Mouse (Mus musculus): ENCODE measurements around the gene Crygd. TPM values are rescaled to one million over a fixed set of nuclear protein-coding genes. Genes with fewer than 3 reads are reported as not detected.
"Not testable (repeated sequence)": the region's sequence is repeated elsewhere in the genome, so short reads cannot be mapped to it uniquely, and the experiment has no call there.

Gene Crygd
- polyA plus RNA-seq, 1 experiment from 2014 or later = not detected

DNA sequence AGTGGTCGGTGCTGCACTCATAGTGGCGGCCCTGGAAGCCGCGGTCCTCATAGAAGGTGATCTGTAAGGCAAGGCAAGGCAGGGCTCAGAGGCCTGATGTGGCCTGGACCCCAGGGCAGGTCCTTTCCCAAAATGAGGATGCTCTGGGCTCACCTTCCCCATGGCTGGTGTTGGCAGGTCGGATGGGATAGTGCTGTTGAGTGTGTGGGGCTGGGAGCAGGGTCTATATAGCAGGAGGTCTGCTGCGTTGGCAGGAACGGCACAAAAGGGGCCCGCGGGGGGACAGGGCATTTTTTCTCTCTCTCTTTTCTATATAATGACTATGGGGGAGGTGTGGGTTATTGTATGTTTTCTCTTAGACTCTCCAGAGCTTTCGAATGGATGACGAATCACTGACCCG lies 12.3 kb downstream of the Crygd start, which contains the start of gene Cryge:
TSS of gene Cryge (minus strand) at position 198 of the 400 bp plus-strand sequence.
- not testable (repeated sequence) for H3K36me3 ChIP-seq (ENCODE audit: control insufficient read depth, insufficient read depth, low read length); DNase-seq (ENCODE audit: low spot score); H3K9me3 ChIP-seq (replicated peaks; ENCODE audit: control insufficient read depth, low read length); H3K9ac ChIP-seq (ENCODE audit: low read length); H3K27ac ChIP-seq (ENCODE audit: low read depth, low read length); H3K4me1 ChIP-seq (ENCODE audit: control insufficient read depth, insufficient read depth, low read length); H3K4me3 ChIP-seq (ENCODE audit: low read depth, low read length); H3K4me2 ChIP-seq (ENCODE audit: low read length); H3K27me3 ChIP-seq (replicated peaks; ENCODE audit: control insufficient read depth, insufficient read depth, low read length)
- 17% methylated on average over 8 of the region's 12 CpGs for WGBS
- peak; percentile 44; the same call in 1 of the 2 replicates for ATAC-seq

DNA sequence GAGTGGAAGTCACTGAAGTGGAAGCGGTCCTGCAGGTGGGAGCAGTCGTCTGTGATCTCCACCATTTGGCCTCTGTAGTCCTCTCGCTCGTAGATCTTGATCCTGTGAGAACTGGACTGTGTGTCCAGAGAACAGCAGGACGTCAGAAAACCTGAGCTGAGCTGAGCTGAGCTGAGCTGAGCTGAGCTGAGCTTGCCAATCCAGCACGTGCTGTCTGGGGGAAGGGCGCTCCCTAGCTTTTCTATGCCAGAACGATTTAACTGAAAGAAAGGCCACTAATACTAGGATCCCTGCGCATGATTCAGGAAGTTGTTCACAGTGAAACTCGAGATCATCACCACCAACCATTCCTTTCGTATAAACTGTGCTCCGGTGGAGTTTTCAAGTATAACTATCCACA lies 14.5 kb downstream of the Crygd start:
- Histone ChIP-seq H3K27ac (ENCODE audit: low read depth, low read length) (no peak overlapping the region), H3K27me3 (replicated peaks; ENCODE audit: control insufficient read depth, insufficient read depth, low read length) (no peaks in the 10 kb centered on the region), H3K4me3 (ENCODE audit: low read depth, low read length) (no peak overlapping the region), H3K36me3 (ENCODE audit: control insufficient read depth, insufficient read depth, low read length) (no peaks in the 10 kb centered on the region), H3K4me1 (ENCODE audit: control insufficient read depth, insufficient read depth, low read length) (no peaks in the 10 kb centered on the region), H3K9me3 (replicated peaks; ENCODE audit: control insufficient read depth, low read length) (no peaks in the 10 kb centered on the region), H3K9ac (ENCODE audit: low read length) (no peak overlapping the region), H3K4me2 (ENCODE audit: low read length) (no peak overlapping the region)
- 52% methylated on average over 11 of the region's 12 CpGs for WGBS
- ATAC-seq (no peak), DNase-seq (ENCODE audit: low spot score) (peak; percentile 17)

DNA sequence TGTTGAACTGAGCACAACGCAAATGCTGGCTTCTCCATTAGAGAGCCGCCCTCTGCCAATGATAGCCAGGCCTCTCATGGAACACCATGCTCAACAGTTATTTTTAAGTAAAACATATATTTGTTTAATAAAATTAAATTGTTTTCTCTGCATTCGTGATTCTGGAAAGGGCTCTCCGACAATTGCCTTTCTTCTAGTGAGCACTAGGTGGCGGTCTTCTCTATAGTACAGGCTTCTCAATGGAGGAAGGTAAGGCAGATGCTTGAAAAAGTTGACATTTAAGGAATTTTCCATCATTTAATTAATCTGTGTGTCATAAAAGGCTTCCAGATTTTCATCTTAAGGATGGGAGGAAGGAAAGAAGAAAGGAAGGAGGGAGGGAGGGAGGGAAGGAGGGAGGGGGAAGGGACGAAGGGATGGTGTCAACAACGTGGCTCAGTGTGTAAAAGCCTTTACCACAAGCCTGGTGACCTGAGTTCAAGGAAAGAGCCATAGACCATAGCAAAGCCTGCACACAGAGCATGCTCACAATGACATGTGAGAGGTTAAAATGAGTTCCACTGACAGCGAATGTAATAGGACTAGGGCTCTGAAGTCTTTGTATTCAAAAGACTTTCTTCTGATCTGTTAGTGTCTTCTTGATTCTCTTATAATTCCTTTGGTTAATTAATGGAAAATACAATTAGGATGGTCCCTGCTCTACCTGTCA lies 16.7 kb downstream of the Crygd start:
- 38% methylated on average over 8 of the region's 8 CpGs for WGBS
- H3K9me3 ChIP-seq (replicated peaks; ENCODE audit: control insufficient read depth, low read length) = no peaks in the 10 kb centered on the region

DNA sequence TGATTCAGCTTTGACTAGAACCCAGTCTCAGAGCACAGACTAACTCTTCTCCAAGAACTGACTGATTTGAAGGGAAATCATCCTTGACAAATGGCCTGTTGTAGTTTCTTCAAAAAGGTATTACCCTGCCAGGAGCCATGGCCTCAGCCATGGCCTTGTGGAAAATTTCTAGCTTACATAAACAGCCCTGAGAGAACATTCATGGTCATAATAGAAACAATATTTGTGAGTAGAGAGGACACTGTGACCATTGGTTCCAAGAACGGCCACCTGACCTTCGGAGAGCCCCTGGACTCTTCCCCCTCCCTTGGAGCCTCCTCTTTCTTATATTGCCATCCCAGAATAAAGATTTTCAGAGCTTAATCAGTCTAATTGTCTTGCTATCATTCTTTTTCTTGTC lies 19.8 kb downstream of the Crygd start:
- H3K9ac ChIP-seq (ENCODE audit: low read length) = no peak overlapping the region
- no peaks in the 10 kb centered on the region for H3K27me3 ChIP-seq (replicated peaks; ENCODE audit: control insufficient read depth, insufficient read depth, low read length)
- no peaks in the 10 kb centered on the region for H3K9me3 ChIP-seq (replicated peaks; ENCODE audit: control insufficient read depth, low read length)
- no peaks in the 10 kb centered on the region for H3K4me1 ChIP-seq (ENCODE audit: control insufficient read depth, insufficient read depth, low read length)
- ATAC-seq = no peak
- no peak overlapping the region for H3K4me2 ChIP-seq (ENCODE audit: low read length)
- WGBS = 89% methylated on average over 2 of the region's 2 CpGs
- DNase-seq (ENCODE audit: low spot score) = no peak
- H3K27ac ChIP-seq (ENCODE audit: low read depth, low read length) = no peak overlapping the region
- no peak overlapping the region for H3K4me3 ChIP-seq (ENCODE audit: low read depth, low read length)
- no peaks in the 10 kb centered on the region for H3K36me3 ChIP-seq (ENCODE audit: control insufficient read depth, insufficient read depth, low read length)

More for the DNA sequence above, 16.7 kb downstream of the Crygd start:
- Histone ChIP-seq H3K27me3 (replicated peaks; ENCODE audit: control insufficient read depth, insufficient read depth, low read length) (no peaks in the 10 kb centered on the region), H3K36me3 (ENCODE audit: control insufficient read depth, insufficient read depth, low read length) (no peaks in the 10 kb centered on the region), H3K27ac (ENCODE audit: low read depth, low read length) (no peak overlapping the region), H3K4me2 (ENCODE audit: low read length) (no peak overlapping the region), H3K9ac (ENCODE audit: low read length) (no peak overlapping the region), H3K4me3 (ENCODE audit: low read depth, low read length) (no peak overlapping the region), H3K4me1 (ENCODE audit: control insufficient read depth, insufficient read depth, low read length) (no peaks in the 10 kb centered on the region)
- ATAC-seq (0 out of 2 replicates have a peak, but pooled peaks have one; percentile 40), DNase-seq (ENCODE audit: low spot score) (peak; percentile 62)

DNA sequence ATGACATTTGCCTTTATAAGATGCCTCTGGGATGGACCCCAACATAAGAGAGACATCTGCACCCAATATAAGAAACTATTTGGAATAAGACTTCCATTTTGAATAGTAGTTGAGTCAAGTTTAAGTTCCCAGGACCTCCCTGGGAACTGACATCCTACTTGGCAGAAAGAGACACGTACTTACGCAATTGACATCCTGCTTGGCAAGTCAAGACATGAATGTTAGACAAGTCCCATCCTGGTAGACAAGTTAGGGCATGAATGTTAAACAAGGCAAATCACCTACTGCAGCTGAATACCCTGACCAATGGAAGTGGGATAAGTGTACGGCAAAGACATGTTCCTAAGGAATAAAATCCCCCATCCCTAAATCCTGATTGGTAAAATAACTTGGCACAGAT lies 21.4 kb downstream of the Crygd start:
- Histone ChIP-seq H3K4me1 (ENCODE audit: control insufficient read depth, insufficient read depth, low read length) (no peaks in the 10 kb centered on the region), H3K27me3 (replicated peaks; ENCODE audit: control insufficient read depth, insufficient read depth, low read length) (no peaks in the 10 kb centered on the region), H3K4me3 (ENCODE audit: low read depth, low read length) (no peak overlapping the region), H3K36me3 (ENCODE audit: control insufficient read depth, insufficient read depth, low read length) (no peaks in the 10 kb centered on the region), H3K27ac (ENCODE audit: low read depth, low read length) (no peak overlapping the region), H3K9me3 (replicated peaks; ENCODE audit: control insufficient read depth, low read length) (no peaks in the 10 kb centered on the region), H3K9ac (ENCODE audit: low read length) (no peak overlapping the region), H3K4me2 (ENCODE audit: low read length) (no peak overlapping the region)
- no peak for DNase-seq (ENCODE audit: low spot score)
- ATAC-seq = no peak
- WGBS = 94% methylated on average over 3 of the region's 3 CpGs

DNA sequence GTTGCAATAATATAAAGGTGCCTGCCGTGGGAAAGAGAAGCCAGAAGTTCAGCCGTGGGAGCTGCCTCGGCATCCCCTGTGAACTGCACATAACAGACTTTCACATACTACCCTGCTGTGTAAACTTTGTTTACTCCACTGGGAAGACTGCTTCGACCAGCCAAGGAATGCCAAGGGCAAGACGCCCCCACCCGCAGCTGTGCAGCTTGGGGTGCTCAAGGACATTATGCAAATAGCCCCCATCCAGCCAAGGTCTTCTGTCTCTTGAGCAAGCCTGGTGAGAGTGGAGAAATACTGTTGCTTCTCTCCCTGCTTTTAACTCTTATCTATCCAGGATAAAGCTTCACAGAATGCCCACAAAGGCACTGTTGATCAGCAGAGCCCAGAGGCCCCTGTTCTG lies 22.4 kb downstream of the Crygd start:
- no peak overlapping the region for H3K27ac ChIP-seq (ENCODE audit: low read depth, low read length)
- no peaks in the 10 kb centered on the region for H3K9me3 ChIP-seq (replicated peaks; ENCODE audit: control insufficient read depth, low read length)
- no peak overlapping the region for H3K4me2 ChIP-seq (ENCODE audit: low read length)
- ATAC-seq = no peak
- no peak for DNase-seq (ENCODE audit: low spot score)
- WGBS = 86% methylated on average over 6 of the region's 6 CpGs
- H3K4me1 ChIP-seq (ENCODE audit: control insufficient read depth, insufficient read depth, low read length) = no peaks in the 10 kb centered on the region
- no peak overlapping the region for H3K9ac ChIP-seq (ENCODE audit: low read length)
- no peaks in the 10 kb centered on the region for H3K27me3 ChIP-seq (replicated peaks; ENCODE audit: control insufficient read depth, insufficient read depth, low read length)
- H3K4me3 ChIP-seq (ENCODE audit: low read depth, low read length) = no peak overlapping the region
- no peaks in the 10 kb centered on the region for H3K36me3 ChIP-seq (ENCODE audit: control insufficient read depth, insufficient read depth, low read length)

DNA sequence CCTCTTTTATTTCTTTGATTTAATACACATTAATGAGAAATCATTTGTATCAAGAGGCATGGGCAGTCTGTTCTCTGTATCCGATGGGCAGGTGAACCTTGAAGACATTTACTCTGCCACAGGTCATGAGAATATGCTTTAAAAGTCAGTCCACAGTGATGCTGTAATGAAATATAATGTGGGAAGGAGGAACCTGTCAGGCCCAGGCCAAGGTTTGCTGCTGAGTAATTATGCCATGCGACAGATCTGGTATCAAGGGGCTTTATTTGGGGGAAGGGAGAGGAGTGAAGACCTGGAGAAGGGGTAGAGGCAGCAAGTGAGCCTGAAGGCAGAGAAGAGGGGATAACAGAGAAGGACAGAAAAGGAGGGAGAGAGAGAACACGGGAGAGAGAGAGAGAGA lies 23.6 kb downstream of the Crygd start:
- 71% methylated on average over 3 of the region's 3 CpGs for WGBS
- DNase-seq (ENCODE audit: low spot score) = no peak
- no peak overlapping the region for H3K9ac ChIP-seq (ENCODE audit: low read length)
- ATAC-seq = no peak
- no peaks in the 10 kb centered on the region for H3K27me3 ChIP-seq (replicated peaks; ENCODE audit: control insufficient read depth, insufficient read depth, low read length)
- no peak overlapping the region for H3K4me2 ChIP-seq (ENCODE audit: low read length)
- no peaks in the 10 kb centered on the region for H3K4me1 ChIP-seq (ENCODE audit: control insufficient read depth, insufficient read depth, low read length)
- H3K9me3 ChIP-seq (replicated peaks; ENCODE audit: control insufficient read depth, low read length) = no peaks in the 10 kb centered on the region
- no peak overlapping the region for H3K27ac ChIP-seq (ENCODE audit: low read depth, low read length)
- no peak overlapping the region for H3K4me3 ChIP-seq (ENCODE audit: low read depth, low read length)
- H3K36me3 ChIP-seq (ENCODE audit: control insufficient read depth, insufficient read depth, low read length) = no peaks in the 10 kb centered on the region

DNA sequence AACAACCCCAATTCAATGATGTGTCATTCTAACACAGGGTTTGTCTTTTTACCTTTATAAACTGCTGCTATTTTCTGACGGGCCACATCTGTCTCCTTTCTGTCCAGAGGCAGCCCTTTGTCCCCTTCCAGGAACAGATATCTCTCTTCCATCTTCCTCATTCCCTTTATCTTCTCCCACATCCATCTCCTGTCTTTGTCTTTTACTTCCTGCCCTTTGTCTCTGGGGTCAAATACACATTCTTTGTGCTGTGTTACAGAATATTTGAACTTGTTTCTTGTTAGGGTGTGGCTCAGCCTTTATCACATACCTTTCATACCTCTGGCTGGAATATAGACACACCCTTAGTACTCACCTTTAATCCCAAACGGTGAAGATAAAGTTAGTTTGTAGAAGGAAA lies 25.7 kb downstream of the Crygd start:
- Histone ChIP-seq H3K4me1 (ENCODE audit: control insufficient read depth, insufficient read depth, low read length) (no peaks in the 10 kb centered on the region), H3K4me2 (ENCODE audit: low read length) (no peak overlapping the region), H3K27ac (ENCODE audit: low read depth, low read length) (no peak overlapping the region), H3K4me3 (ENCODE audit: low read depth, low read length) (no peak overlapping the region), H3K9me3 (replicated peaks; ENCODE audit: control insufficient read depth, low read length) (no peaks in the 10 kb centered on the region), H3K9ac (ENCODE audit: low read length) (no peak overlapping the region), H3K36me3 (ENCODE audit: control insufficient read depth, insufficient read depth, low read length) (no peaks in the 10 kb centered on the region), H3K27me3 (replicated peaks; ENCODE audit: control insufficient read depth, insufficient read depth, low read length) (no peaks in the 10 kb centered on the region)
- no peak for DNase-seq (ENCODE audit: low spot score)
- no peak for ATAC-seq
- 88% methylated on average over 2 of the region's 2 CpGs for WGBS

DNA sequence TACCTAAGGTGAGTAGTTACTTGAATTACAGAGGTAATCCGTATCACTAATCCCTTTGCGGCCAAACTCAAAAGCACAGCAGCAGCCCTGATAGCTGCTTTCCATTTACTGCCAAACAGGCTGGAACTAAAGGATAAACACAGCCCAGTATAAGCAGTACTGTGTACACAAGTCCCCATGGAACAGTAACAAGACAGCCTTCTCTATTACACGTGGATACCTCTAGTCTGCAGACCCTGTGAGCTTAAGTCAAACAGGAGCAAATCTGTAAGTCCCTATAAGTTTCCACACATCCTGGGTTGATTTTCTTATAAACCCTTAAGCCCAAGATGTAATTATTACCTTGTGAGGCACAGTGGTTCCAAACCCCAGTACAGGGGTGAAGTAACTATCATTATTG lies 27.7 kb downstream of the Crygd start:
- H3K27ac ChIP-seq (ENCODE audit: low read depth, low read length) = no peak overlapping the region
- H3K36me3 ChIP-seq (ENCODE audit: control insufficient read depth, insufficient read depth, low read length) = no peaks in the 10 kb centered on the region
- H3K9me3 ChIP-seq (replicated peaks; ENCODE audit: control insufficient read depth, low read length) = no peaks in the 10 kb centered on the region
- no peaks in the 10 kb centered on the region for H3K27me3 ChIP-seq (replicated peaks; ENCODE audit: control insufficient read depth, insufficient read depth, low read length)
- DNase-seq (ENCODE audit: low spot score) = no peak
- H3K4me3 ChIP-seq (ENCODE audit: low read depth, low read length) = no peak overlapping the region
- WGBS = 24% methylated on average over 3 of the region's 3 CpGs
- no peak overlapping the region for H3K4me2 ChIP-seq (ENCODE audit: low read length)
- H3K4me1 ChIP-seq (ENCODE audit: control insufficient read depth, insufficient read depth, low read length) = no peaks in the 10 kb centered on the region
- no peak overlapping the region for H3K9ac ChIP-seq (ENCODE audit: low read length)
- ATAC-seq = no peak

Data from forebrain, embryonic 14.5 days (tissue).